ENCODE assay signal across 12 mouse cellular contexts in genomic region chr1:158343243-158343714, GRCm38 (mm10). TPM values are rescaled to one million over a fixed set of nuclear protein-coding genes. Genes with fewer than 3 reads are reported as not detected.
A peak's percentile ranks its signal among the peaks of the same experiment; 100 is the strongest.
DNase-seq lines count a peak whose midpoint lies in the region; ATAC-seq and TF ChIP-seq lines count a peak whose summit lies in the region.
"Had no signal": no experiment of that assay in that cellular context is flagged by ENCODE, and none has a peak within 500 bp of the region (broad histone marks: within the 10 kb centered on the region; RNA-seq: fewer than 3 reads in every experiment).

No protein-coding gene starts in this region.

- H3K9ac ChIP-seq in liver, postnatal 0 days (replicated peaks): no peak overlapping the region
- H3K9ac ChIP-seq in liver, embryonic 12.5 days: no peak overlapping the region
- no peak overlapping the region for H3K9ac ChIP-seq in hindbrain, embryonic 16.5 days (ENCODE audit: low read depth, low read length)
- H3K9ac ChIP-seq: embryonic facial prominence, embryonic 13.5 days; heart, embryonic 15.5 days had no signal

- H3K9me3 ChIP-seq in liver, postnatal 0 days (ENCODE audit: low read length): no peaks in the 10 kb centered on the region
- H3K9me3 ChIP-seq in liver, embryonic 12.5 days (replicated peaks): no peaks in the 10 kb centered on the region
- H3K9me3 ChIP-seq in hindbrain, embryonic 16.5 days (ENCODE audit: control insufficient read depth, low read length): no peaks in the 10 kb centered on the region
- H3K9me3 ChIP-seq: embryonic facial prominence, embryonic 13.5 days; heart, embryonic 15.5 days had no signal

- H3K4me2 ChIP-seq in liver, postnatal 0 days (ENCODE audit: low read depth, low read length): no peak overlapping the region
- H3K4me2 ChIP-seq in liver, embryonic 12.5 days: no peak overlapping the region
- no peak overlapping the region for H3K4me2 ChIP-seq in hindbrain, embryonic 16.5 days (ENCODE audit: low read length)
- H3K4me2 ChIP-seq: embryonic facial prominence, embryonic 13.5 days; heart, embryonic 15.5 days had no signal

- no peak overlapping the region for H3K27ac ChIP-seq in cerebellum, adult 2 months (ENCODE audit: insufficient read depth, low read length)
- no peak overlapping the region for H3K27ac ChIP-seq in liver, postnatal 0 days (ENCODE audit: low read depth)
- H3K27ac ChIP-seq in liver, embryonic 12.5 days: no peak overlapping the region
- H3K27ac ChIP-seq in hindbrain, embryonic 16.5 days (ENCODE audit: low read depth, low read length): no peak overlapping the region
- no peak overlapping the region for H3K27ac ChIP-seq in gastrocnemius, adult 2 months
- H3K27ac ChIP-seq: embryonic facial prominence, embryonic 13.5 days; heart, embryonic 15.5 days had no signal

- no peaks in the 10 kb centered on the region for H3K27me3 ChIP-seq in cerebellum, adult 2 months (ENCODE audit: control insufficient read depth, insufficient read depth, low read length)
- no peaks in the 10 kb centered on the region for H3K27me3 ChIP-seq in liver, postnatal 0 days (ENCODE audit: insufficient read depth, low read length)
- no peaks in the 10 kb centered on the region for H3K27me3 ChIP-seq in liver, embryonic 12.5 days (replicated peaks)
- H3K27me3 ChIP-seq in hindbrain, embryonic 16.5 days (replicated peaks; ENCODE audit: control insufficient read depth, insufficient read depth, low read length): no peaks in the 10 kb centered on the region
- H3K27me3 ChIP-seq: embryonic facial prominence, embryonic 13.5 days; heart, embryonic 15.5 days had no signal

- no peaks in the 10 kb centered on the region for H3K36me3 ChIP-seq in liver, postnatal 0 days (replicated peaks; ENCODE audit: insufficient read depth, low read length)
- no peaks in the 10 kb centered on the region for H3K36me3 ChIP-seq in liver, embryonic 12.5 days
- no peaks in the 10 kb centered on the region for H3K36me3 ChIP-seq in hindbrain, embryonic 16.5 days (ENCODE audit: control insufficient read depth, insufficient read depth, low read length)
- H3K36me3 ChIP-seq: embryonic facial prominence, embryonic 13.5 days; heart, embryonic 15.5 days had no signal

- no peak for TF ChIP-seq EP300 in liver, postnatal 0 days (IDR thresholded peaks at IDR 0.05; ENCODE audit: low read depth)

- no peak for DNase-seq in cerebellum, adult 2 months
- DNase-seq in cerebellum, adult 9-11 months: no peak
- DNase-seq in liver, postnatal 0 days: no peak
- DNase-seq in retina, postnatal 1 day: peak; percentile 54
- DNase-seq in yolk sac, embryonic 10.5 days (ENCODE audit: low spot score): no peak
- DNase-seq in gastrocnemius, adult 2 months: no peak
- DNase-seq: right cerebral cortex, postnatal 14 days had no signal

- no peak overlapping the region for H3K4me3 ChIP-seq in cerebellum, adult 2 months (replicated peaks; ENCODE audit: insufficient read depth, low read depth, low read length)
- H3K4me3 ChIP-seq in liver, postnatal 0 days (ENCODE audit: low read depth, low read length): no peak overlapping the region
- H3K4me3 ChIP-seq in liver, embryonic 12.5 days: no peak overlapping the region
- H3K4me3 ChIP-seq in hindbrain, embryonic 16.5 days (ENCODE audit: low read length): no peak overlapping the region
- H3K4me3 ChIP-seq in gastrocnemius, adult 2 months: no peak overlapping the region
- H3K4me3 ChIP-seq: embryonic facial prominence, embryonic 13.5 days; heart, embryonic 15.5 days had no signal

- peaks cover 7% of the 10 kb centered on the region for H3K4me1 ChIP-seq in cerebellum, adult 2 months (ENCODE audit: control insufficient read depth, insufficient read depth, low read length)
- no peaks in the 10 kb centered on the region for H3K4me1 ChIP-seq in liver, postnatal 0 days (ENCODE audit: insufficient read depth)
- H3K4me1 ChIP-seq in liver, embryonic 12.5 days: no peaks in the 10 kb centered on the region
- H3K4me1 ChIP-seq in hindbrain, embryonic 16.5 days (ENCODE audit: control insufficient read depth, insufficient read depth, low read depth, low read length): no peaks in the 10 kb centered on the region
- H3K4me1 ChIP-seq: heart, embryonic 15.5 days had no signal

- peak; percentile 20; the same call in 1 of the 2 replicates for TF ChIP-seq CTCF in cerebellum, adult 2 months (IDR thresholded peaks at IDR 0.05; ENCODE audit: borderline replicate concordance, insufficient read depth, low read depth, low read length)
- TF ChIP-seq CTCF in liver, postnatal 0 days (IDR thresholded peaks at IDR 0.05; ENCODE audit: low read depth): peak; percentile 31
- no peak for TF ChIP-seq CTCF in gastrocnemius, adult 2 months (IDR thresholded peaks at IDR 0.05)

- TF ChIP-seq POLR2A in cerebellum, adult 2 months (IDR thresholded peaks at IDR 0.05; ENCODE audit: borderline replicate concordance, insufficient read depth, low read length): no peak

- intact Hi-C loops in gastrocnemius, adult 2 months (cut with DNase I): no loop called here

- no peak for ATAC-seq in liver, postnatal 0 days
- ATAC-seq in liver, embryonic 12.5 days: no peak
- ATAC-seq in hindbrain, embryonic 16.5 days: peak; percentile 85

- 70% methylated on average over 6 of the region's 6 CpGs for WGBS in cerebellum, adult 2 months
- WGBS in liver, postnatal 0 days (ENCODE audit: insufficient replicate concordance): 50% methylated on average over 6 of the region's 6 CpGs
- WGBS in liver, embryonic 12.5 days (ENCODE audit: insufficient replicate concordance): 39% methylated on average over 6 of the region's 6 CpGs
- WGBS in hindbrain, embryonic 16.5 days: 33% methylated on average over 6 of the region's 6 CpGs

RNA-seq across cellular contexts. Expression of gene Brinp2, which starts 12.8 kb away (rescaled TPM):
- 18.1 and 21.0 TPM in 2 replicates for polyA plus RNA-seq in cerebellum, adult 2 months (2012; rRNA removed)
- 0.02 TPM in 1 of 2 replicates, not detected in the other for polyA plus RNA-seq in liver, postnatal 0 days (2015; fragmentation: Nextera tagmentation; extraction: Ambion mirVana)
- polyA plus RNA-seq in liver, embryonic 12.5 days (2016; fragmentation: Nextera tagmentation; extraction: Ambion mirVana): 0.07 and 0.20 TPM in 2 replicates
- 32.7 and 33.4 TPM in 2 replicates for polyA plus RNA-seq in hindbrain, embryonic 16.5 days (2015; fragmentation: Nextera tagmentation; extraction: Ambion mirVana)
- total RNA-seq in gastrocnemius, adult 2 months (2021): 1 to 10 TPM in 1 of 2 experiments, under 1 TPM in 1; 0.38 to 1.1 TPM
- total RNA-seq: megakaryocyte progenitor cell, adult 5-6 weeks had no signal

RNA-seq across cellular contexts. Expression of gene Astn1, which starts 18.8 kb away (rescaled TPM):
- 31.2 and 32.2 TPM in 2 replicates for polyA plus RNA-seq in cerebellum, adult 2 months (2012; rRNA removed)
- not detected in 2 replicates for polyA plus RNA-seq in liver, postnatal 0 days (2015; fragmentation: Nextera tagmentation; extraction: Ambion mirVana)
- polyA plus RNA-seq in liver, embryonic 12.5 days (2016; fragmentation: Nextera tagmentation; extraction: Ambion mirVana): 0.17 and 0.29 TPM in 2 replicates
- 38.2 and 43.0 TPM in 2 replicates for polyA plus RNA-seq in hindbrain, embryonic 16.5 days (2015; fragmentation: Nextera tagmentation; extraction: Ambion mirVana)
- under 1 TPM; 0.25 to 0.33 TPM for total RNA-seq in gastrocnemius, adult 2 months (2021)
- total RNA-seq: megakaryocyte progenitor cell, adult 5-6 weeks had no signal

Comparison
In these comparisons a context has a peak if more than half of its experiments do, and no peak if none do; other contexts are left out.
1. RNA of gene Brinp2, which starts 12.8 kb away (polyA plus RNA-seq): 32.7 to 33.4 TPM in hindbrain, embryonic 16.5 days and 18.1 to 21.0 TPM in cerebellum, adult 2 months; 0.07 to 0.20 TPM in liver, embryonic 12.5 days and 0.02 TPM in liver, postnatal 0 days; every median in the first group is over 10 times any median in the second.
2. RNA of gene Astn1, which starts 18.8 kb away (polyA plus RNA-seq): 38.2 to 43.0 TPM in hindbrain, embryonic 16.5 days and 31.2 to 32.2 TPM in cerebellum, adult 2 months; 0.17 to 0.29 TPM in liver, embryonic 12.5 days and not detected in liver, postnatal 0 days; every median in the first group is over 10 times any median in the second.